Mouse (Mus musculus): ENCODE results near the gene Prg2.

GRCm38 (mm10) chr2:84975580-84975979 lies 4.7 kb upstream of the Prg2 start:
- TF ChIP-seq CTCF (IDR thresholded peaks at IDR 0.05; ENCODE audit: low read depth, low read length) (no peak), GATA1 (IDR thresholded peaks at IDR 0.05; ENCODE audit: borderline replicate concordance, low read length) (no peak), TAL1 (conservative IDR thresholded peaks at IDR 0.05; ENCODE audit: low read depth, low read length) (no peak), POLR2AphosphoS5 (IDR thresholded peaks at IDR 0.05; ENCODE audit: insufficient replicate concordance, low read depth, low read length) (no peak), GATA2 (IDR thresholded peaks at IDR 0.05; ENCODE audit: borderline replicate concordance, low read depth, low read length) (no peak)

Data from G1E (cell line).